Mouse (Mus musculus) mature B cell (primary cell): ENCODE results near the gene Ntng2.

Experiments used
- in situ Hi-C: fragments of 300-500 bp; cut with MboI; formaldehyde crosslinking; loops from 2 replicates; pipeline ENCODE4 v1.14.3; 2019

Ntng2 gene

GRCm38 (mm10) chr2:29252599-29253204 lies at the start of gene Ntng2:
Gene Ntng2 (minus strand): TSS chr2:29253005.
- in situ Hi-C loops = no loop called here

GRCm38 (mm10) chr2:29295557-29295956 lies 42.8 kb upstream of the Ntng2 start:
- in situ Hi-C loops = no loop called here

- in situ Hi-C loops = no loop called here
Observed at GRCm38 (mm10) chr2:29287651-29288050, 34.8 kb upstream of the Ntng2 start.

- in situ Hi-C loops = no loop called here
Observed at GRCm38 (mm10) chr2:29277703-29278121, 24.9 kb upstream of the Ntng2 start.

- in situ Hi-C loops = no loop called here
Observed at GRCm38 (mm10) chr2:29271803-29272518, 19.2 kb upstream of the Ntng2 start.

GRCm38 (mm10) chr2:29271098-29271497 lies 18.3 kb upstream of the Ntng2 start:
- in situ Hi-C loops = no loop called here

- in situ Hi-C loops = no loop called here
Observed at GRCm38 (mm10) chr2:29266810-29267209, 14.0 kb upstream of the Ntng2 start.

- in situ Hi-C loops = no loop called here
Observed at GRCm38 (mm10) chr2:29262436-29262915, 9.7 kb upstream of the Ntng2 start.

- in situ Hi-C loops = no loop called here
Observed at GRCm38 (mm10) chr2:29261126-29261525, 8.3 kb upstream of the Ntng2 start.

GRCm38 (mm10) chr2:29253205-29253865 lies 530 bp upstream of the Ntng2 start:
- in situ Hi-C loops = no loop called here

GRCm38 (mm10) chr2:29252059-29252598 lies 676 bp downstream of the Ntng2 start:
- in situ Hi-C loops = no loop called here

- in situ Hi-C loops = no loop called here
Observed at GRCm38 (mm10) chr2:29251095-29252058, 1.4 kb downstream of the Ntng2 start.

GRCm38 (mm10) chr2:29250263-29251094 lies 2.3 kb downstream of the Ntng2 start:
- in situ Hi-C loops = no loop called here

- in situ Hi-C loops = no loop called here
Observed at GRCm38 (mm10) chr2:29249852-29250251, 3.0 kb downstream of the Ntng2 start.

- in situ Hi-C loops = no loop called here
Observed at GRCm38 (mm10) chr2:29248551-29248950, 4.3 kb downstream of the Ntng2 start.

GRCm38 (mm10) chr2:29247386-29247785 lies 5.4 kb downstream of the Ntng2 start:
- in situ Hi-C loops = no loop called here

GRCm38 (mm10) chr2:29246891-29247290 lies 5.9 kb downstream of the Ntng2 start:
- in situ Hi-C loops = no loop called here

- in situ Hi-C loops = no loop called here
Observed at GRCm38 (mm10) chr2:29246275-29246674, 6.5 kb downstream of the Ntng2 start.

GRCm38 (mm10) chr2:29245341-29245779 lies 7.4 kb downstream of the Ntng2 start:
- in situ Hi-C loops = no loop called here

- in situ Hi-C loops = no loop called here
Observed at GRCm38 (mm10) chr2:29239329-29239728, 13.5 kb downstream of the Ntng2 start.
